Mouse (Mus musculus): ENCODE measurements at regions not wholly inside any gene's neighbourhood (a gene's known extent, or its start where the extent isn't known, plus 50 kb on each side); places are given as distances from the start of the nearest gene placed in this dataset.

DNA sequence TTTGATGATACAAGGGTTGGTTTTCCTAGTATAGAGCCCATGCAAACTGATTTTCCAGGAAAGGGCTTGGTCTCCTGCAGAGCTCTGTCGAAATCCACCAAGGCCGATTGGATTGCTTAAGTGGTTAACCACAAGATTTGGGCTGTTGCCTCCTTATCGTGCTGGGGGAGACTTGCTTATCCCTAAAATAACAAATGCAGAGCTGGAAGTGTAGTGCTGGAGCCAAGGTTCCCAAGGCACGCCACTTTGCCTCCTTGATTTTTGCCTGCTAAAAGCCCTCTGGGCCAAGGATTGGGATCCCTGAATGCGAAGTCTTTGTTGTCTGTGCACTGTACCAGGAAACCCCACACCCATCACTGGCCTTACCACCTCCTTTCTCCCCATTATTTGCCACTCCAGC, 52.8 kb upstream of the Tmem178 start:
- no peak for DNase-seq (ENCODE audit: low spot score in 2 of 2)

DNA sequence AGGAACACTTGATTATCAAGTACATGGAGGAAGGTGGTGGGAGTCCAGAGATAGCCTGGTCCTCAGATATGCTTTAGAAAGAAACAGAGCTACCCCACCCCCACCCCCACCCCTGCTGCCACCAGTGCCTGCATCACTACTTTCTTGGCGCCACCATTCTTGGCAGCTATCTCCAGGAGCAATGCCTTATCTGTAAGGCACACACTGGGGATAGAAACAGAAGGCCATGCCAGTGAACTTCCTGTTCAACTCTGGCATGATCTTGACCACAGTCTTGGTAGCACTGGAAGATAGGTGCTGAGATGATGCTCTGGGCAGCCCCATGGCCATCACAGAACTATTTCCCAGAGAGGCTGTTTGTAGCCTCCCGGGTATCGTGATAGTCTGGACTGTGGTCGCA, 55.3 kb upstream of the Tmem178 start:
- DNase-seq (ENCODE audit: low spot score in 2 of 2): no peak

DNA sequence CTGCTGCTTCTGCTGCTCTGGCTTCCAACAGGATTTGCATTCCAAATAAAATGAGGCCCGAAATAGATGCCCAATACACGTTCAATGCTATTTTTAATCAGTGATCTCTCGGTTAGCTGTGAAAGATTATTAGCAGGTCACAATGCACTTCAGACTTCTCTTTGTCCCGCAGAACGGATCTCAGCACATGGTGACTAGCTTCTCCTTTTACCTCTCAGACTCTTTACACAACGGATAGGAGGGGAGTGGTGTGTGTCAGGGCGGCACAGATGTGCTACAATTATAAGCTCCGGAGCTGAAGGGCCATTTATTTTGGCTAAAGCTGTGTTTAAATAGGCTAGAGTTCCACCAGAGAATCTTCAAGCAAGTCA, 56.7 kb upstream of the Tmem178 start:
- DNase-seq (ENCODE audit: low spot score in 2 of 2): peak in 1 of 2 experiments; percentile 9

DNA sequence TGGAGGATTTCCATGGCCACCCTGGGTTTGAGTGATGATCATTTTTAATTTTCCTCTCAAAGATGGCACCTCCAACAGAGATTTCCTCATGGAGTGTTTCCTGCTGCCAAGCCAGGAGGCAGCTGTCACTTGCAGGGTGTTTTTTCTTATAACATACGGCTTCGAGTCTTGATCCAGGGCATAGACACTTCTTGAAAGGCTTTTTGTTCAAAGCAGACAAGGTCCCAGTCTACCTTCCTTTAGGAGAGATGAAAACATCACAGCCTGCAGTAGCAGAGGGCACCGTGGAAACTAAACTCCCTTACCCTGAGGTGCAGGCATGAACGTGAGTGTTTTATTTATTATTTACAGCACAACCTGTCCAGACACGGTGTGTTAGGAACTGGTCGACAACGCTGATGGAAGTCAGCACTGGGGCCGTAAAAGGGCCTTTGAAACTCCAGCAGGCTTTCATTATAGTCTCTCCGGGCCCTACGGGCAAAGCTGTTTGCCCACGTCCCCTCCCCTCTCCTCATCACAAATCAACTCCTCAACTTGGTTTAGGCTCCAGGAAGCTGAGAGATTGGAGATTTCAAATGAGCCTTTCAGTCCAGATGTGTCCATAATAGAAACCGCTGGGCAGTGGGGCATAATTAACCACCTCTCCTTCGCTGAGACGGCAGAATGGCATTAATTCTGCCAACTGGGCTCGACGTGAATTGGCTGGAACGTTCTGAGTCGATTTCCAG, 57.2 kb upstream of the Tmem178 start:
- no peak for DNase-seq (ENCODE audit: low spot score in 2 of 2)

DNA sequence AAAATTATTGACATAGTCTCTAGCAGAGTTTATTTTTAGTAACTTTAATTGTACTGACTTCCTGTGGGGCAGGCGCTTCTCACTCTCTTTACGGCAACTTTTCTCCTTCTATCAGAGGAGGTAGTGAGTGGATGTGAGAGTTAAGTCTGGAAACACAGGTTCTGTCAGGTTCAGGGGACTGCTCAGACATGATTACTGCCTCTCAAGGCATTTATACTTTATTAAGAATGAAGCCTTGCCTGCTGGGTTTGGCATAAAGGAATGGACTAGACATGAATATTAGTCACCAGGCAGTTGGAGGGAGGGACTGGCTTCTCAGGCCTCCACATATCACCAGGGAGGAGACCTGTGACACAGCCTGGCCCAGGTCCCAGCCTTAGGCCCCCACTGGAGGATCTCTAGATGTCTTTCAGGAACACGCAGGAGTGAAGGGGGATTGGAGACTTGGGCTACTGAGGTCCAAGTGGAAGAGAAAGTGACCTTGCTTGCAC, 58.2 kb upstream of the Tmem178 start:
- no peak for DNase-seq (ENCODE audit: low spot score in 2 of 2)

DNA sequence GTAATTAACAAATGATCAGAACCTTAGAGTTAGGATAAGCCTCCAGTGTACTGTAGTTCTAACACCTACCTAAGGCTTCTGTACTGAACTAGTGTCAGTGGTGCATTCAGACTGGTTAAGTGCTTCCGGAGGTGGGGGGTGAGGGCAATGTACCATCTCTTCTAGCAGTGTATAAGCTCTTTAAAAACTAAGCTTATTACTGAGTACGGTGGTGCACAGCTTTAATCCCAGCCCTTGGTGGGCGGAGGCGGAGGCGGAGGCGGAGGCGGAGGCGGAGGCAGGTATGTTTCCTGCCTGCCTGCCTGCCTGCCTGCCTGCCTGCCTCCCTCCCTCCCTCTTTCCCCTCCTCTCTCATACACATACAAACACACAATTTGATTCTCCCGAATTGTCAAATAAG, 58.7 kb upstream of the Tmem178 start:
- DNase-seq (ENCODE audit: low spot score in 2 of 2): no peak

DNA sequence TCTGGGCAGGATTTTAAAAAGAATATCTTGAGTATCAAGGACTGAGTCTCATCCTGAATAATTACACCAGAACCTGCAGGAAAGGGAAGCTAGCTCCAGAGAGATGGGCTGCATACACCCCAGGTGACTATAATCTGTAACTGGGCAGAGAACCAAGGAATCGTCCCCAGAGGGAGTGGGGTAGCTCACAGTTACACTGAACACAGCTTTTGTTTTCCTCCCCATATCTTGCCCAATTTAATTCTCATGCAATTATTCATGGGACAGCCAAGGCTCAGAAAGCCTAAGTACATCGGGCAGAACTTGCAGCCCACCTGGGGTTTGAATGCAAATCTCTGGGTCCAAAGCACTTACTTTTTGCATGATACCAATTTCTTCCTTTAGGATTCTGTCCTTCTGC, 59.5 kb upstream of the Tmem178 start:
- DNase-seq (ENCODE audit: low spot score in 2 of 2): no peak

DNA sequence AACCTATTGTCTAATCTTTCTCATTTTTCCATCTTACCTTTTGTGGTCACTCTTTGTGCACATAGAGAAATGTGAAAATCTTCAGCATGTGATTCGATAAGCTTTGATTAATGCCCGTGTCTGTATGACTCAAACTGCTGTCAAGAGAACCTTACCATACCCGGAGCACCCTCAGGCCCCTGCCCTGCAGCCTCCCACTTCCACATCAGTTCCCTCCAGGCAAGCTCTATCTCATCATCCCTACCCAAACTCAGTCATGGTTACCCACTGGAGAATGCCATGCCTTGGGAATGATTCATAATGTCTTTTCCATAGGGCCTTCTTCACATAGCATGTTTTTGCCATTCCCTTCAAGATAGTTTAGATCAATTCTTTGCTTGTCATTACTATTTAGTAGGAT, 62.0 kb upstream of the Tmem178 start:
- DNase-seq (ENCODE audit: low spot score in 2 of 2): no peak

DNA sequence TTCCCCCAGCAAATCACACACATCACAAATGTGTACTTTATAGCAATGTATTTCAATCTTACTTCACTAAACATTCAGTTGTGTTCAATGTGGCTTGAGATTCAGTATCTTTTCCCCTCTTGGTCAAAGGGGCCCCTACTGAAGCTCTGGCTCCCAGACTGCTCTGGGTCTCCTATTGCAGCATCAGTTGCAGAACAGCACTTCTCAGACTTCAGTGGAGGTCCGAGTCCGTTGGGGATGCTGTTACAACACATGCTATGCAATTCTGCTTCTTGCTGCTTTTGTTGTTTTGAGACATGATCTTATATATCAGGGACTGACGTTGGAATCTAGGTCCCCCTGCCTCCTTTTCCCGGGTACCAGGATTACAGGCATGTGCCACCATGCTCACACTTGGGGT, 64.1 kb upstream of the Tmem178 start:
- no peak for DNase-seq (ENCODE audit: low spot score in 2 of 2)

DNA sequence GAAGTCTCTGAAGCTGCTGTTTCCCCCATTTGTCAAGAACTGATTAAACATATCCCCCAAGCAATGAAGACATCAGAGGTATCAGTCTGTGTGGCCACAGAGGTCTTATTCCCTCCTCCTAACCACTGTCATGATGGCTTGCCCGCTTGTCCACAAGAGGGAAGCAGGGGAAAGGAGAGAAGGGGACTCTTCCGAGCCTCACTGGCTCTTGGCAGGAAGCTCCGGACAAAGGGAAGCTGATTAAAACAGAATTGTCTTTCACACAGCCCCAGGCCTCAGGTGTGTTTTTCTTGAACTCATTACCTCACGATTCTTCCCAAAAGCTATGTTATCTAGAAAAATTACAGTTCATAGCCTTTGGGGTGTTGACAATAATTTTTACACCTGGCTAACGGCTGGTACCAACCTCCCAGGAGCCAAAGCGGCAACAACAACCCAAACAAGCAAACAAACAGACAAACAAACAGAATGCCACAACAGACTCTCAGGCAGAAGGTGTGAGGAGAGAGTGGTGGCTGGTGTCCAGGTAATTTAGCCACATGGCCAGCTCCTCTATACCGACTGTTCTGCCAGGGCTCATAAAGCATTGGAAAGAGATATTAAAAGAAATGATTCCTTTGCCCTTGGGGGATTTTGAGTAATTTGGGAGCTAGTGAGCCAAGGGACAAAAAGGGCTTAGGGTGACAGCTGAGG, 68.9 kb upstream of the Tmem178 start:
- DNase-seq (ENCODE audit: low spot score in 2 of 2): no peak

DNA sequence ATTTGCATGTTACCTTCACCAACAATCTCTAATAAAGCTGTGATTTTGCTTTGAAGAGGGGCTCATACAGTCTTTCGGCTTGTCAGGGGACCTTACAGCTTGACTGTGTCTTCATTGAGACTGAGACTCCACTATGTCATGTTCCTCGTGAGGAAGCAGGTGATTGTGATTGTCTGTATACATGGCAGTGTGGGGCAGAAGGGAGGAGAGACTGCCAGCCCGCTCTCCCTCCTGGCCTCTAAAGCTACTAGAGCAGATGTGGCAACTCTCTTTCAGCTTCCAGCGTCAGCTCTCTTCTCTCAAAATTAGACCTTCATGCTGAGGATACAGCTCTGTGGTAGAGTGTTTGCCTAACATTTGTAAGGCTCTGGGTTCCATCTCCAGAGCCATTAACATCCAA, 73.5 kb upstream of the Tmem178 start:
- DNase-seq (ENCODE audit: low spot score in 2 of 2): no peak

DNA sequence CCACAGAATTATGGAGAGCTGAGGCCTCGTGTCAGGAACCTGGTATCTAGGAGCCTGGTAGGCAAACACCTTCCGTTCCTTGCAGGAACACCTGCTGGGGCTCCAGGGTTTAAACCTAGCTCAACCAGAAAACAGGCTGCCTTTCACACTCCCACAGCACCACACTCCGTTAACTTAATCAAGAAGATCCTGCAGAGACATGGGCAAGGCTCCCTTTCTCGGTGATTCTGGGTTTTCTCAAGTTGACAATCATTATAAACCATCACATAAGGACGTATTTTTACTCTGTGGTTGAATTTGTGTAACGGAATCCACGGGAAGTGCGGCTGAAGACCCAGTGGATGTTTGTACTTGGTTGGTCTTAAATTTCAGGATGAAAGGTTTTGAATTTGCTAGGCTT, 82.1 kb upstream of the Tmem178 start:
- DNase-seq (ENCODE audit: low spot score in 2 of 2): no peak

DNA sequence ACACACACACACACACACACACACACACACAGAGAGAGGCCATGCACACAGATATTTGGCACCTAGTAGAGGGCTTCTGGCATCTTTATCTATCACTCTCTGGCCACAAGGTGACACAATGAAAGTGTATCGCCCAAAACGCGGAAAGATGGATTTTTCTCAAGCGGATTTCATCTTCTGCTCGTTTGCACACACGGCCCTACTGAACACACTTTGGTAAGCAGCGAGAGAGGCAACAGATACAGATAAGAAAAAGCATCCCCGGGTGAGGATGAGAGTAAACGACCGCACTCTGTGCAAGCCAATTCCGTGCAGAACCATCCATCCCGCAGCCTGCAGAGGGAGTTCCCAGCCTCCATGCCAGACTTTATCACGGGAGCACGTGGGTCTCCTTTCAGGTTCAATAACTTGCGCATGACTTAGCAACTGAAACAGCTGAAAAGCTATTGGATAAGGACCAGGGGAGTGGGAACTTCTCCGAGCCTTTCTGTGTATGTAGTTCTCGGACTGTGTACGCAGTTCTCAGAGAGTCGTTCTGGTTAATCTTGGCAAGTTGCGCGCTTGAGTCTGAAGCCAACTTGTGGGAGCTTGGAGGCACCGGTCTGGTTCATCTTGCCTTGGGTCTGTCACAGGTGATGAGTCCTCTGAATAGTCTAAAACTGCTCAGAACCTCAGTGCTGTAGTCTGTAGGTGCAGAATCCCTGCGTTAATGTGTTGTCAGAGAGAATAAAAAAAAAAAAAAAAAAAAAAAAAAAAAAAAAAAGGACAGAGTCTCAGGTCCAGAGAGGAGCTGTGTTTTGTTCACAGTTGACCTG, 97.2 kb upstream of the Tmem178 start:
- DNase-seq (ENCODE audit: low spot score in 2 of 2): peak in 1 of 2 experiments; percentile 16

DNA sequence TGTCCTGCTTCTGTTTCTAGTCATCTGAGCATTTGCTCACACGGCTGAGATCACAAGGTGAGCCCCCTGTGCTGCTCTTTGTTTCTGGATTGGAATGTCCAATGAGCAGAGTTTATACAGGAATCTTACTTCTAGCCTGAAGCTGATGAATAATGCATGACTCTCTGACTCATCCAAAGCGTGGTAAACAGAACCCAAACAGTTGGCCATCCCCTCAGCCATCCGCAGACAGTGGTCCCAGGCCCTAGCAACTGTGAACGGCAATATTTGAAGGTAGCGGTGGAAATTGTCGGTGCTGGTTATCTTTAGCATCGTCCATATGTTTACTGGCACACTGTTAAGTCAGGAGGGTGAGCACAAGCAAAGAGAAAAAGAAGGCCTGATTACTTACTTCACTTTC, 99.1 kb upstream of the Tmem178 start:
- DNase-seq (ENCODE audit: low spot score in 2 of 2): peak; percentile 33 to 48

DNA sequence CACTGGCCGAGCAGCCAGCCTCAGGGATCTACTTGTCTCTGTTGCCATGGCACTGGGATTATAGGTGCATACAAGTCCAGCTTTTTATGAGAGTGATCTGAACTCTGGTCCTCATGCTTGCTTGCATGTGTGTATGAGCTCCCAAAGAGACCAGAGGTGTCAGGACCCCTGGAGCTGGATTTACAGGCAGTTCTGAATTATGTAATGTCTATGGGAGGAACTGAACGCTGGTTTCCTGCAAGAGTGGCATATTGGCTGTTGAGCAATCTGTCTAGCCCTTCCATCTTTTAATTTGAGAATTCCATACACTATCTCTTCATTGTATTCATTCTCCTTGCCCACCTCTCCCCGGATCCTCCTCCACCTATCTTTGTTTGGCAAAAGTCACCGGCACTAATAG, 102.5 kb upstream of the Tmem178 start:
- no peak for DNase-seq (ENCODE audit: low spot score in 2 of 2)

DNA sequence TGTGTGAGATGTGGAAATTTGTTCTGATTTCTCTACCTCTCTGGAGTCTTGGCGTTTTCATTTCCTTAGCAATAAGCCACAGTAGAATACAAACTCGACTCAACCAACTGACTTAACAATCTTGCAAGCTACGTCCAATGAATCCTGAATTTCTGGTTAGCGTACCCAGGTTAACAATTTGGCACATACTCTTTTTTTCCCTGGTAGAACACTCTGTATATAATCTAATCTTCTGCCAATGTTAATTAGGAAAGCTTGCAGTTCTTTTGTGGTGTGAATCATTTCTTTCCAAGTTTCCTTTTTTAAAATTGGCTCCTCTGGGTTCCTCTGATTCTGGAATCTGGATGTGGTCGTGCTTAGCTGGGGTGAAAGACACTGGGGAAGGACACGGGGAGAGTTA, 103.5 kb upstream of the Tmem178 start:
- DNase-seq (ENCODE audit: low spot score in 2 of 2): no peak

DNA sequence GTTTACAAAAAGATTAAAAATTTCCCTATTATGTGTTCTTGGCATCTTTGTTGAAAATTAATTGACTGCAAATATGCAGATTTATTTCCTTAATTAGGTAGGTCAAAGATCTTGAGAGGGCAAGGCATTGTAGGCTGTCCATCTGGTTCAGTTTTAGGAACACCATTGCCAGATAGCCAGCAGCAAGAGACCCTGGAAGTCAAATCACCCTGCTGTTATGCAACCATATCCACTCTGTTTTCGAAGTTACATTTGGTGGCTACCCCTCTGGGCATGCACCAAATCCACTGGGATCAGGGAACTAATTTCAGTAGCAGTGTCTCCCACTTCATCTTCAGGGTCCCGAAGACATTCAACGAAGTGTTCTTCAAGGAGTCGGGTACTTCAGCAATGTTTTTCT, 104.0 kb upstream of the Tmem178 start:
- no peak for DNase-seq (ENCODE audit: low spot score in 2 of 2)

DNA sequence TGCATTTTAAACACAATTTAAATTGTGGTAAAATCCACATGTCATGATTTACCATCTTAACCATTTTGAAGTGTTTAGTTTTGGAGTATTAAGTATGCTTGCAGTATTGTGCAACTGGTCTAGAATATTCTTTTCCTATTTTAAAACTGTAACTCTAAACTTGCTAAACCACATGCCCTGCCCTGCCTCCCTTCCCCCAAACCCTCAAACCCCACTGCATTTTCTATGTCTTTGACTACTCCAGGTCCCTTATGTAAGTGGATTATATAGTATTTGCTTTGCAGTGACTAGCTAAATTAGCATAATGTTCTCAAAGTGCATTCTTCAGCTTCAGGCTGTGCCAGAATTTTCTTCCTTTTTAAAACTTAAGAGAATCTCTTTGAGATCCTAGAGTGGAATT, 106.4 kb upstream of the Map4k3 start:
- no peak for DNase-seq (ENCODE audit: low spot score in 2 of 2)

DNA sequence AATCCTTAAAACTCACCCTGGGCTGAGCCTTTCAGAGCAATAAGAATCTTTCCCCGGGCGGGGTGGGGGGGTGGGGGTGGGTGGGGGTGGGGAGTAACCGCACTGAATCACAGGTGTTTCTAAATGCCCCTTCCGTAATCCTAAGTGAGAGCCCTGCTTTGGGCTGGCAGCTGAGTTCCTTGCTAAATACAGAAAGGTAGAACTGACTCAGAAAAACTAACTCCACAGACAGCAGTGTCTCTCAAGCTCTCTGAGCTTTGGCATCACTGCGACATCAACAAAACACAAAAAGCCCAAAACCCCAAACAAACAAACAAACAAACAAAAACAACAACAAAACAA, 105.9 kb upstream of the Map4k3 start:
- no peak for DNase-seq (ENCODE audit: low spot score in 2 of 2)

DNA sequence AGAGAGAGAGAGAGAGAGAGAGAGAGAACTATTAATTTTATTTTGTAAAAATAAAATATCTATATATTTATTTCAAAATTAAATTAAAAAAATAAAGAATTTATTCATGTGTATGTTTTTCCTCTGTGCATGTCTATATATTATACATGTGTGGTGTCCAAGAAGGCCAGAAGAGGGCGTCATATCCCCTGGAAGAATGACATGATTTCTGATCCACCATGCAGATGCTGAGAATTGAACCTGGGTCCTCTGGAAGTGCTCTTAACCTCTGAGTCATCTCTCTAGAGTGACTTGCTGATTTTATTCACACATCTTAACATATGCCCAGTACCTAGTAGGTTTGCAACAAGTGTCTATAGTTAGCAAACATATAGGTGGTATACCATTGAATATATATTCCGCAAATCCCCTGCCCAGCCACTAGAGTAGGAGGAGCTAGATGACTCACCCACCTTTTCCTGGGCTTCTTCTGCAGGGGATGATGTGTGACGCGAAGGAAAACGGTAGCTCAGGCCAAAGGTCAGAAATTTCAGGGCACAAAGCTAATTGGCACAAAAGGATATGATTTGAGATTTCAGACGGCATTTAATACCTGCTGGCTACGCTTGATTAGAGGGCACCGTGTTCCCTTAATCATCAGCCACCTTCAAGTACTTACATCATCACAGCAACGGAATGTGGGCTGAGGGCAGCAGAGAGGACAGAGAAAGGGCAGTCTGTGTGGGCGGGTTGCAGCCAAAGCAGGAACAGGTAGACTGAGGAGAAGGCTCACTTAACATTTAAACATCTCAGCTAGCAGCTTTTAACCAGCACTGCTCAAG, 105.3 kb upstream of the Map4k3 start:
- DNase-seq (ENCODE audit: low spot score in 2 of 2): no peak

DNA sequence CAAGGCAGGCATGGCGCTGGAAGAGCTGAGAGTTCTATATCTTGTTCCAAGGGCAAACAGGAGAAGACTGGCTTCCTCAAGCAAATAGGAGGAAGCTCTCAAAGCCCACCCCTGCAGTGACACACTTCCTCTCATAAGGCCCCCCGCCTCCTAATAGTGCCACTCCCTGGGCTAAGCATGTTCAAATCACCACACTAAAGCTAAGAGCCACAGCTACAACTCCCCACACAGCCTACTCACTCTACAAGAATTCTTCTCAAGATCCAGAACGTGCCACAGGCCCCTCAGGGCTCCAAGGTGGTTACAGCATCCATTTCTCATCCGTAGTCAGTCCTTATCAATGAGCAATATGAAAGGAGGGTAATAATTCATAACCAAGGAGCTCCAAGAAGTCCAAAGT, 103.4 kb upstream of the Map4k3 start:
- DNase-seq (ENCODE audit: low spot score in 2 of 2): no peak

Data from left cerebral cortex, adult 18-20 months (tissue).